Mouse (Mus musculus): ENCODE measurements at regions not wholly inside any gene's neighbourhood (a gene's known extent, or its start where the extent isn't known, plus 50 kb on each side); places are given as distances from the start of the nearest gene placed in this dataset.

GRCm38 (mm10) chr13:106732906-106733305, 203.9 kb downstream of the Ipo11 start:
- no peak for TF ChIP-seq CTCF (conservative IDR thresholded peaks at IDR 0.05; ENCODE audit: insufficient read depth, insufficient read length, low read depth, low read length)
- TF ChIP-seq POLR2A (IDR thresholded peaks at IDR 0.05; ENCODE audit: low read depth, low read length): no peak
